Mouse (Mus musculus) liver, embryonic 15.5 days (tissue): ENCODE results near the gene Cnot2. TPM values are rescaled to one million over a fixed set of nuclear protein-coding genes. Genes with fewer than 3 reads are reported as not detected.

Source experiments
- ATAC-seq: fragments of 200-750 bp; cut with Nextera tagmentation; 2 replicates; pipeline ENCODE4 v1.8.0; 2017; ENCODE audit warnings: moderate number of reproducible peaks, mild to moderate bottlenecking, moderate library complexity; ENCODE audit not compliant: insufficient read depth
- H3K27ac ChIP-seq: fragments of 300-500 bp; sonication (generic); replicated peaks from 2 replicates; pipeline ENCODE4 v1.5.1; 2015; ENCODE audit warnings: mild to moderate bottlenecking, inconsistent platforms
- H3K27me3 ChIP-seq: fragments of 300-500 bp; sonication (generic); 2 replicates; pipeline ENCODE4 v1.6.1; 2015; ENCODE audit warnings: mild to moderate bottlenecking, inconsistent platforms
- H3K36me3 ChIP-seq: fragments of 300-500 bp; sonication (generic); replicated peaks from 2 replicates; pipeline ENCODE4 v1.6.1; 2015; ENCODE audit warnings: moderate library complexity, mild to moderate bottlenecking, inconsistent platforms
- H3K4me1 ChIP-seq: fragments of 300-500 bp; sonication (generic); replicated peaks from 2 replicates; pipeline ENCODE4 v1.6.1; 2015; ENCODE audit warnings: inconsistent platforms
- H3K4me2 ChIP-seq: fragments of 300-500 bp; sonication (generic); 2 replicates; pipeline ENCODE4 v1.6.1; 2015; ENCODE audit warnings: moderate library complexity, mild to moderate bottlenecking, inconsistent platforms
- H3K4me3 ChIP-seq: fragments of 300-500 bp; sonication (generic); replicated peaks from 2 replicates; pipeline ENCODE4 v1.5.1; 2015; ENCODE audit warnings: mild to moderate bottlenecking, inconsistent platforms
- H3K9ac ChIP-seq: fragments of 300-500 bp; sonication (generic); 2 replicates; pipeline ENCODE4 v1.6.1; 2015; ENCODE audit warnings: moderate library complexity, mild to moderate bottlenecking, inconsistent platforms
- H3K9me3 ChIP-seq: fragments of 300-500 bp; sonication (generic); replicated peaks from 2 replicates; pipeline ENCODE4 v1.6.1; 2016; ENCODE audit warnings: inconsistent platforms
- WGBS: fragments of 180-500 bp; shearing (Covaris S2); methylation state at CpG from one replicate; pipeline ENCODE4 v1.1.7; 2015; ENCODE audit warnings: mixed read lengths; ENCODE audit not compliant: insufficient replicate concordance; 5-methylcytosine and 5-hydroxymethylcytosine counted together
- polyA plus RNA-seq: library from polyadenylated mRNA; unstranded; fragments of >200 nt; fragmentation: Nextera tagmentation; extraction: Ambion mirVana; gene quantifications from 2 replicates; pipeline ENCODE4 v1.2.1, GENCODE M21; 2015

Gene Cnot2
- polyA plus RNA-seq, 1 experiment from 2014 or later, result 36.8 TPM

GRCm38 (mm10) chr10:116559171-116559570 lies 22.1 kb downstream of the Cnot2 start:
- no peak overlapping the region for H3K27ac ChIP-seq
- WGBS, result 45% methylated on average over 1 of the region's 1 CpGs
- H3K4me2 ChIP-seq, result no peak overlapping the region
- H3K9ac ChIP-seq, result no peak overlapping the region
- no peak overlapping the region for H3K4me3 ChIP-seq
- ATAC-seq, result no peak
- no peaks in the 10 kb centered on the region for H3K9me3 ChIP-seq
- H3K4me1 ChIP-seq, result peaks cover 20% of the 10 kb centered on the region
- no peaks in the 10 kb centered on the region for H3K27me3 ChIP-seq
- no peaks in the 10 kb centered on the region for H3K36me3 ChIP-seq

DNA sequence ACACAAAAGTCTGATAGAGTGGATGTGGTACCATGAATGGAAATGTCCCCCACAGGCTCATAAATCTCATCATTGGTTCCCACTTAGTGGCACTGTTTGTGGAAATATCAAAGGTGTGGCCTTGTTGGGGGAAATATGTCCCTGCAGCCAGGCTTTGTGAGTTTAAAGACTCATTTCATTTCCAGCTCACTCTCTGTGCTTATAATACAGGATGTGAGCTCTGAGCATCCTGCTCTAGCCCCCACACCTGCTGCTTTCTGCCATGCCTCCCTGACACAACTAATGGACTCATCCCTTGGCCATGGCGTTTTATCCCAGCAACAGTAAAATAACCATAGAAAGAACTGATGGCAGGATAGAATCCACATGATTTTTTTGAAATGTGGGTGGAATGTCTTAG lies 24.1 kb downstream of the Cnot2 start:
- H3K36me3 ChIP-seq, result no peaks in the 10 kb centered on the region
- no peak overlapping the region for H3K9ac ChIP-seq
- no peak overlapping the region for H3K4me3 ChIP-seq
- 79% methylated on average over 1 of the region's 1 CpGs for WGBS
- H3K4me2 ChIP-seq, result no peak overlapping the region
- no peak for ATAC-seq
- H3K27ac ChIP-seq, result no peak overlapping the region
- H3K9me3 ChIP-seq, result no peaks in the 10 kb centered on the region
- peaks cover 25% of the 10 kb centered on the region for H3K4me1 ChIP-seq
- no peaks in the 10 kb centered on the region for H3K27me3 ChIP-seq

DNA sequence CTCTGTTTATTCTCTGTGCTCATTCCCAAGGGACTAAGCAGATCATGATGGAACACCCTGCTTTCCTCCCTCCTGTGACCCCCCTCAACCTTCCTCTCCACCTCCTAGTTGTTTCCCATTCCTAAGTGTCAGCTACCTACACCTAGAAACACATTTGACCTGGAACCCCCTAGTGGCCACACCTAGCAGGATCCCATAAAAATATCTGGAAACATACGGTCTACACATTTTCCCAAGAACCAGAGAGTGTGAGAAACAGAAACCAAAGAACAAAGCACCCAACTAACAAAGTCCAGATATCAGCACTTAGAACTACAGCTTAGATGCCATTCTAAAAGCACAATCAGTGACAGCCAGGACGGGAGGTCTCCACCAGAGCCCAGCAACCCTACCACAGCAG lies 26.9 kb downstream of the Cnot2 start:
- Histone ChIP-seq H3K27ac (no peak overlapping the region), H3K4me3 (no peak overlapping the region), H3K4me2 (no peak overlapping the region), H3K4me1 (peaks cover 20% of the 10 kb centered on the region), H3K27me3 (no peaks in the 10 kb centered on the region), H3K9ac (no peak overlapping the region), H3K9me3 (no peaks in the 10 kb centered on the region), H3K36me3 (no peaks in the 10 kb centered on the region)
- 49% methylated on average over 2 of the region's 2 CpGs for WGBS
- no peak; the same call in 1 of the 2 replicates for ATAC-seq

DNA sequence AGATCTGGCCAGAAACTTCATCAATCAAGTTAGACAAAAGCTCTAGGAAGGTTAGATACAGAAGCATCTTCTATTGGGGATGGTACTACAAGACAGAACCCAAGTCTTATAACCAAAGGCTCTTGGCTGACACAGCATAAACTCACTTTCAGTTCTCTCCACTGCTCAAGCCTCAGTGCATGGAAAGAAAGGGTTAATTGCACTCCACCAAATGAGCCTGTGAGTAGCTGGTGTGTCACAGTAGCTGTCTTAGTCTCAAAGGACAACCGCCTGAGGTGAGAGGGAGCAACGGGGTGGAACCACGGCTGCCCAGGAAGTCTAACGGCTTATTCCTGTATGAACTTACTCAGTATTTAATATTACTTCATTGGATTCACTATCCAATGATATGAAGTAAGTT lies 33.4 kb downstream of the Cnot2 start:
- no peak overlapping the region for H3K9ac ChIP-seq
- H3K4me3 ChIP-seq, result no peak overlapping the region
- no peak overlapping the region for H3K27ac ChIP-seq
- WGBS, result 58% methylated on average over 4 of the region's 4 CpGs
- H3K4me2 ChIP-seq, result no peak overlapping the region
- H3K4me1 ChIP-seq, result peaks cover 9% of the 10 kb centered on the region; the same call in 1 of the 2 replicates
- no peaks in the 10 kb centered on the region for H3K27me3 ChIP-seq
- ATAC-seq, result no peak
- no peaks in the 10 kb centered on the region for H3K9me3 ChIP-seq
- 0 out of 2 replicates have a peak, but pooled peaks cover 6% of the 10 kb centered on the region for H3K36me3 ChIP-seq

GRCm38 (mm10) chr10:116546177-116546576 lies 35.1 kb downstream of the Cnot2 start:
- Histone ChIP-seq H3K9me3 (no peaks in the 10 kb centered on the region), H3K9ac (no peak overlapping the region), H3K4me2 (no peak overlapping the region), H3K4me1 (peaks cover 6% of the 10 kb centered on the region; the same call in 1 of the 2 replicates), H3K4me3 (no peak overlapping the region), H3K27ac (no peak overlapping the region), H3K36me3 (0 out of 2 replicates have a peak, but pooled peaks cover 10% of the 10 kb centered on the region), H3K27me3 (no peaks in the 10 kb centered on the region)
- 86% methylated on average over 3 of the region's 3 CpGs for WGBS
- no peak for ATAC-seq

- 36% methylated on average over 1 of the region's 1 CpGs for WGBS
- H3K36me3 ChIP-seq, result 0 out of 2 replicates have a peak, but pooled peaks cover 9% of the 10 kb centered on the region
- H3K27ac ChIP-seq, result no peak overlapping the region
- no peak overlapping the region for H3K9ac ChIP-seq
- H3K9me3 ChIP-seq, result no peaks in the 10 kb centered on the region
- H3K4me3 ChIP-seq, result no peak overlapping the region
- H3K4me2 ChIP-seq, result no peak overlapping the region
- H3K4me1 ChIP-seq, result no peaks in the 10 kb centered on the region
- no peaks in the 10 kb centered on the region for H3K27me3 ChIP-seq
- ATAC-seq, result no peak
These were observed 38.2 kb downstream of the Cnot2 start for GRCm38 (mm10) chr10:116543061-116543460.

DNA sequence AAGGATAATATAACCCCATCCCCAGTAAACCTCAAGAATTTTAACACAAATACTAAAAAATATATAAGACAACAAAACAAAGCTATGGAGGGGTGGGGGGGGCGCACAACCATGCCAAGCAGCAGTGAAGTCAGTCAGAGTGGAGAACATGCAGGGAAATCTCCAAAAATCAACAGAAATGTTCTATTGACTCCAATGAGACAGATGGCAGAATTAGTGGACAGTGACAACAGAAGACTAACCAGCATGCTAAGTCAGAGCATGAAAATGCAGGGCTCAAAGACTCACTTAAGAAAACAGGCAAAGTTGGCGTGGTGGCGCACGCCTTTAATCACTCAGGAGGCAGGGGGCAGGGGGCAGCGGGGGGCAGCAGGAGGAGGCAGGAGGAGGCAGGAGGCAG lies 40.6 kb downstream of the Cnot2 start:
- Histone ChIP-seq H3K27ac (no peak overlapping the region), H3K4me3 (no peak overlapping the region), H3K4me1 (no peaks in the 10 kb centered on the region), H3K36me3 (0 out of 2 replicates have a peak, but pooled peaks cover 4% of the 10 kb centered on the region), H3K4me2 (no peak overlapping the region), H3K9ac (no peak overlapping the region), H3K27me3 (no peaks in the 10 kb centered on the region), H3K9me3 (no peaks in the 10 kb centered on the region)
- no peak for ATAC-seq
- WGBS, result 79% methylated on average over 5 of the region's 5 CpGs

- H3K4me2 ChIP-seq, result no peak overlapping the region
- no peaks in the 10 kb centered on the region for H3K27me3 ChIP-seq
- no peaks in the 10 kb centered on the region for H3K9me3 ChIP-seq
- ATAC-seq, result no peak
- 85% methylated on average over 3 of the region's 3 CpGs for whole genome bisulfite sequencing
- no peaks in the 10 kb centered on the region for H3K4me1 ChIP-seq
- no peak overlapping the region for H3K9ac ChIP-seq
- H3K4me3 ChIP-seq, result no peak overlapping the region
- H3K36me3 ChIP-seq, result 0 out of 2 replicates have a peak, but pooled peaks cover 4% of the 10 kb centered on the region
- no peak overlapping the region for H3K27ac ChIP-seq
These were observed 43.8 kb downstream of the Cnot2 start for GRCm38 (mm10) chr10:116537495-116537894.

DNA sequence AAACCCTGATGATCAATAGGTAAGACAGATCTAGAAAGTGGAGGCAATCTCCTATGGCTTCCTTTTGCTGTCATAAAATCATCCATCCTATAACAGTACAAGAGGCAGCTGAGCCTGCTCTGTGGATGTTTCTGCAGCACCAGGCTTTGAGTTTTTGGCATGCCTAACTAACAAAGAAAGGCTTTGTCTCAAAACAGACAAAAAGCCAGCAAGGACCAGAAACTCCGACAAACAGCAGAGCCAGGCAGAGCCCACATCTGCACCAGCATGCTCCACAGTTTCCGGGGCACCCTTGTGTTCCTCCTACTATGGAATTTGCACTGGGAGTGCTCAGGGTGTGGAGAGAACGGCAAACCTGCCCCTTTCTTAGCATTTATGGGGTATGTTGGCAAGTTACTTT lies 47.0 kb downstream of the Cnot2 start:
- Histone ChIP-seq H3K9ac (no peak overlapping the region), H3K27ac (no peak overlapping the region), H3K4me1 (no peaks in the 10 kb centered on the region), H3K36me3 (no peaks in the 10 kb centered on the region), H3K9me3 (no peaks in the 10 kb centered on the region), H3K4me3 (no peak overlapping the region), H3K4me2 (no peak overlapping the region), H3K27me3 (no peaks in the 10 kb centered on the region)
- WGBS, result 65% methylated on average over 3 of the region's 3 CpGs
- ATAC-seq, result no peak

- Histone ChIP-seq H3K4me1 (peaks cover 4% of the 10 kb centered on the region), H3K4me2 (no peak overlapping the region), H3K36me3 (0 out of 2 replicates have a peak, but pooled peaks cover 3% of the 10 kb centered on the region), H3K27ac (no peak overlapping the region), H3K27me3 (no peaks in the 10 kb centered on the region), H3K9me3 (no peaks in the 10 kb centered on the region), H3K4me3 (no peak overlapping the region), H3K9ac (no peak overlapping the region)
- 62% methylated on average over 3 of the region's 3 CpGs for WGBS
- ATAC-seq, result no peak
These were observed 48.8 kb downstream of the Cnot2 start for GRCm38 (mm10) chr10:116532561-116532960.

DNA sequence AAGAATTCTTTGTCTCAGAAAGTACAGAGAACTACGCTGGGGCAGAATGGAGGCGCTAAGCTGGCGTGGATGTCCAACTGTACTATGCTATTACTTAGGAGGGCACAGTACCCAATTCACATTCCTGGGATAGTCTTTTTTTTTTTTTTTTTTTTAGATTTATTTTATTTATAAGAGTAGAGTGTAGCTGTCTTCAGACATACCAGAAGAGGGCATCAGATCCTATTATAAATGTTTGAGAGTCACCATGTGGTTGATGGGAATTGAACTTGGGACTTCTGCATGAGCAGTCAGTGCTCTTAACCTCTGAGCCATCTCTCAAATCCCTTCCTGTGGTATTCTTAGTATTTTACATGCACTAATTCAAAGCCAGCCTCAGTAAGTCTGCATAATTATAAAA lies 50.2 kb downstream of the Cnot2 start:
- Histone ChIP-seq H3K27ac (no peak overlapping the region), H3K27me3 (no peaks in the 10 kb centered on the region), H3K36me3 (0 out of 2 replicates have a peak, but pooled peaks cover 6% of the 10 kb centered on the region), H3K4me1 (peaks cover 4% of the 10 kb centered on the region), H3K9me3 (no peaks in the 10 kb centered on the region), H3K4me2 (no peak overlapping the region), H3K9ac (no peak overlapping the region), H3K4me3 (no peak overlapping the region)
- WGBS, result 91% methylated on average over 3 of the region's 3 CpGs
- no peak for ATAC-seq

DNA sequence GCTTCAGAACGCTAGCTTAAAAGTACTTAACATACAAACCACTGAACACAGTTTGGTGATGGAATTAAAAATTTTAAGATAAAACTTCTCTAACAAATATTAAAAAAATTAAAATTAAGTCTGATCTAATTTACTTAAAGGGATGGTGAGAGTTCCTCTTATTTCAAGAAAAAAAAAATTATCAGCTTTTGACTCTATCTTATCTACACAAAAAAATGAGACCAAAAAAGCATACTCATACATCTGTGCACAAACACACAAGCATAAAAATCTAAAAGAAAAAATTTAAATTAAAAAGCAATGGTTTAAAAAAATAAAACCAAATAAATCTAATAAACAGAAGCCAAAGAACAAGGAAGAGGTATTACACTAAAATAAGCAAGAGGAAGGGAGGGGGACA lies 61.7 kb downstream of the Cnot2 start:
- H3K27ac ChIP-seq, result no peak overlapping the region
- no peak overlapping the region for H3K4me3 ChIP-seq
- no peak for ATAC-seq
- H3K4me2 ChIP-seq, result no peak overlapping the region
- H3K4me1 ChIP-seq, result no peaks in the 10 kb centered on the region
- no peaks in the 10 kb centered on the region for H3K36me3 ChIP-seq
- no peaks in the 10 kb centered on the region for H3K9me3 ChIP-seq
- H3K27me3 ChIP-seq, result no peaks in the 10 kb centered on the region
- 77% methylated on average over 1 of the region's 1 CpGs for WGBS
- no peak overlapping the region for H3K9ac ChIP-seq
